Mouse (Mus musculus) gastrocnemius, postnatal 4 days (tissue): ENCODE measurements at regions not wholly inside any gene's neighbourhood (a gene's known extent, or its start where the extent isn't known, plus 50 kb on each side); places are given as distances from the start of the nearest gene placed in this dataset.

Experiments
- DNase-seq, 2 experiments: peaks; one replicate each; pipeline ENCODE4 v3.0.0; 2021 to 2022; ENCODE audit warnings: low spot score in 2 of 2, mixed read lengths in 2 of 2

- DNase-seq, result no peak
These were observed 974.8 kb downstream of the Grik2 start for GRCm38 (mm10) chr10:48813796-48814195.

- DNase-seq, result peak in 1 of 2 experiments; percentile 16
These were observed 978.4 kb downstream of the Grik2 start for GRCm38 (mm10) chr10:48810130-48810529.

DNA sequence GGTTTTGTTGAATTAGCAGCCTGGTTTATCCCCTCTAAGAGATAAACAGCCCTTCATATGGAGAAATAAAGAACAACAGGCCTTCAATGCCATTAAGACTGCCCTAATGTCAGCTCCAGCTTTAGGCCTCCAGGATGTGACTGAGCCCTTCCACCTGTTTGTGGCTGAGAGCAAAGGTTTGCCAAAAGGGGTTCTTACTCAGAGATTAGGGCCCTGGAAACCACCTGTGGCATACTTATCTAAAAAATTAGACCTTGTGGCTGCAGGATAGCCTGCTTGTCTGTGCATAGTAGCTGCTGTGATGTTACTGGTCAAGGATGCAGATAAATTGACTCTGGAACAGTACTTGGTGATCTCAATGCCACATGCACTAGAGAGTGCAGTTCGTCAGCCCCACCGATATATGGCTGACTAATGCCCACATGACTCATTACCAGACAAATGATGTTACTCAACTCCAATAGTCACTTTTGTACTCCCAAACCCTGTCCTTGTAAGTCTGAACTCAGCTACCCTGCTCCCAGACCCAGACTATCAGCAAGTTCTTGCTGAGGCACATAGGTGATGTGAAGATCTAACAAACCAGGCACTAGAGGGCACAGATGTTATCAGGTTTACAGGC is 1018.6 kb downstream of the Grik2 start:
- DNase-seq, result no peak

- no peak for DNase-seq
These were observed 1050.6 kb downstream of the Grik2 start for GRCm38 (mm10) chr10:48737936-48738335.

GRCm38 (mm10) chr10:48736851-48737250 is 1051.7 kb downstream of the Grik2 start:
- no peak for DNase-seq
